In genomic region chr19:15791942-15792341, GRCm38 (mm10) we compare ENCODE assay signal across 12 mouse cellular contexts.
"Had no signal": no experiment of that assay in that cellular context is flagged by ENCODE, and none has a peak within 500 bp of the region (broad histone marks: within the 10 kb centered on the region; RNA-seq: fewer than 3 reads in every experiment).

No protein-coding gene starts in this region.

- H3K4me2 ChIP-seq: liver, embryonic 11.5 days; liver, embryonic 15.5 days had no signal

- H3K9me3 ChIP-seq: liver, embryonic 15.5 days had no signal

- H3K4me3 ChIP-seq: layer of hippocampus, adult 2 months; liver, embryonic 15.5 days had no signal

- H3K9ac ChIP-seq: liver, embryonic 15.5 days had no signal

- H3K27ac ChIP-seq: kidney, postnatal 0 days; liver, embryonic 15.5 days had no signal

- DNase-seq: kidney, adult 11 months; kidney, adult 9 months; kidney, postnatal 4 days; lung, adult 2 months; lung, postnatal 36 days; right cerebral cortex, postnatal 25 days; thymus, postnatal 36 days had no signal

- H3K27me3 ChIP-seq: liver, embryonic 15.5 days had no signal

- ATAC-seq: lung, postnatal 0 days had no signal

- H3K4me1 ChIP-seq: liver, embryonic 15.5 days had no signal

- H3K36me3 ChIP-seq: liver, embryonic 15.5 days had no signal
